Mouse (Mus musculus) embryonic facial prominence, embryonic 15.5 days (tissue): ENCODE results near the gene Prm3. TPM values are rescaled to one million over a fixed set of nuclear protein-coding genes. Genes with fewer than 3 reads are reported as not detected.

Experiments used
- ATAC-seq: fragments of 200-750 bp; cut with Nextera tagmentation; 2 replicates; pipeline ENCODE4 v1.8.0; 2017; ENCODE audit warnings: low read depth, moderate TSS enrichment; ENCODE audit not compliant: insufficient number of reproducible peaks, low FRiP score, low TSS enrichment
- H3K27ac ChIP-seq: fragments of 300-500 bp; sonication (generic); replicated peaks from 2 replicates; pipeline ENCODE4 v1.5.1; 2015; ENCODE audit warnings: mild to moderate bottlenecking, inconsistent platforms
- H3K27me3 ChIP-seq: fragments of 300-500 bp; sonication (generic); 2 replicates; pipeline ENCODE4 v1.6.1; 2015; ENCODE audit warnings: inconsistent platforms
- H3K36me3 ChIP-seq: fragments of 300-500 bp; sonication (generic); 2 replicates; pipeline ENCODE4 v1.6.1; 2015; ENCODE audit warnings: mild to moderate bottlenecking, inconsistent platforms
- H3K4me1 ChIP-seq: fragments of 300-500 bp; sonication (generic); 2 replicates; pipeline ENCODE4 v1.6.1; 2015; ENCODE audit warnings: inconsistent platforms
- H3K4me2 ChIP-seq: fragments of 300-500 bp; sonication (generic); replicated peaks from 2 replicates; pipeline ENCODE4 v1.6.1; 2015; ENCODE audit warnings: mild to moderate bottlenecking, inconsistent platforms
- H3K4me3 ChIP-seq: fragments of 300-500 bp; sonication (generic); replicated peaks from 2 replicates; pipeline ENCODE4 v1.5.1; 2015; ENCODE audit warnings: mild to moderate bottlenecking, inconsistent platforms
- H3K9ac ChIP-seq: fragments of 300-500 bp; sonication (generic); 2 replicates; pipeline ENCODE4 v1.6.1; 2015; ENCODE audit warnings: inconsistent platforms
- H3K9me3 ChIP-seq: fragments of 300-500 bp; sonication (generic); replicated peaks from 2 replicates; pipeline ENCODE4 v1.6.1; 2016; ENCODE audit warnings: inconsistent platforms
- WGBS: fragments of 180-500 bp; shearing (Covaris S2); methylation state at CpG from one replicate; pipeline ENCODE4 v1.1.7; 2015; 5-methylcytosine and 5-hydroxymethylcytosine counted together
- polyA plus RNA-seq: library from polyadenylated mRNA; unstranded; fragments of >200 nt; fragmentation: Nextera tagmentation; extraction: Ambion mirVana; gene quantifications from 2 replicates; pipeline ENCODE4 v1.2.1, GENCODE M21; 2015

Gene Prm3
- polyA plus RNA-seq, 1 experiment from 2014 or later = not detected

GRCm38 (mm10) chr16:10783152-10783434 is 7.6 kb downstream of the Prm3 start:
- WGBS = 9% methylated on average over 1 of the region's 1 CpGs
- ATAC-seq = no peak
- H3K27me3 ChIP-seq = no peaks in the 10 kb centered on the region
- H3K4me3 ChIP-seq = peak overlapping the region; percentile 75
- peak overlapping the region; percentile 56 for H3K27ac ChIP-seq
- H3K9me3 ChIP-seq = no peaks in the 10 kb centered on the region
- H3K9ac ChIP-seq = no peak overlapping the region
- H3K4me2 ChIP-seq = peak overlapping the region; percentile 84
- no peaks in the 10 kb centered on the region for H3K36me3 ChIP-seq
- H3K4me1 ChIP-seq = peaks cover 62% of the 10 kb centered on the region

- H3K27me3 ChIP-seq = no peaks in the 10 kb centered on the region
- H3K4me2 ChIP-seq = peak overlapping the region; percentile 84
- H3K9me3 ChIP-seq = no peaks in the 10 kb centered on the region
- H3K27ac ChIP-seq = peak overlapping the region; percentile 56
- 31% methylated on average over 6 of the region's 6 CpGs for WGBS
- peak overlapping the region; percentile 75 for H3K4me3 ChIP-seq
- no peak for ATAC-seq
- H3K36me3 ChIP-seq = no peaks in the 10 kb centered on the region
- H3K4me1 ChIP-seq = peaks cover 62% of the 10 kb centered on the region
- H3K9ac ChIP-seq = no peak overlapping the region
Observed at GRCm38 (mm10) chr16:10782377-10783151, 8.2 kb downstream of the Prm3 start.

- Histone ChIP-seq H3K4me2 (peak overlapping the region; percentile 84; the same call in 1 of the 2 replicates), H3K27me3 (no peaks in the 10 kb centered on the region), H3K4me3 (peak overlapping the region; percentile 75; the same call in 1 of the 2 replicates), H3K9me3 (no peaks in the 10 kb centered on the region), H3K27ac (peak overlapping the region; percentile 72; the same call in 1 of the 2 replicates), H3K36me3 (no peaks in the 10 kb centered on the region), H3K9ac (no peak overlapping the region), H3K4me1 (peaks cover 56% of the 10 kb centered on the region)
- WGBS = 26% methylated on average over 9 of the region's 9 CpGs
- ATAC-seq = no peak
Observed at GRCm38 (mm10) chr16:10781862-10782371, 8.8 kb downstream of the Prm3 start.

DNA sequence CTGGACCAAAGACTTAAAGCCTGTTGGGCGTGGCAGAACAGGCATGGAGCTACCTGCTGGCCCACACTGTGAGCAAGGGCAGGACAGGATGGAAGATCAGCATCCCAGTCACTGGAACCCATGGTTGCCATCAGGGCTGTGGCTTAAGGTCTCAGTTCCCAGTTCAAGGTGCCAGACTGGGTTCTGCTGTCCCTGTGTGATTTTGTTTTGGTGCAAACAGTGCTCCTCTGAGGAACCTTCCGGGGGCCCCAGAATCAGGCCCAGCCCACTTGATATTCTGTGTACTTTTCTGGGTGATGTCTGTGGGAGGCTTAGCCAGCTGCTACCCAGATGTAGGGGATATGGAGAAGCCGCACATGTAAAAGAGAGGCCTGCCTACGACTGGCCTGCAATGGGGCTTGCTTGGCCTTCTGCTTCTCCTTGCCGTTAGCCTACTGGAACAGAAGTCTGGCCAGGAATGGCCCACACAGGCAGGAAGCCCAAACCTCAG is 10.0 kb downstream of the Prm3 start:
- H3K4me1 ChIP-seq = peaks cover 44% of the 10 kb centered on the region
- WGBS = 44% methylated on average over 5 of the region's 5 CpGs
- H3K4me2 ChIP-seq = 0 out of 2 replicates have a peak overlapping the region, but pooled peaks have one; percentile 17
- no peak for ATAC-seq
- no peaks in the 10 kb centered on the region for H3K36me3 ChIP-seq
- H3K4me3 ChIP-seq = no peak overlapping the region
- H3K9me3 ChIP-seq = no peaks in the 10 kb centered on the region
- H3K27ac ChIP-seq = peak overlapping the region; percentile 72
- H3K27me3 ChIP-seq = no peaks in the 10 kb centered on the region
- no peak overlapping the region for H3K9ac ChIP-seq

DNA sequence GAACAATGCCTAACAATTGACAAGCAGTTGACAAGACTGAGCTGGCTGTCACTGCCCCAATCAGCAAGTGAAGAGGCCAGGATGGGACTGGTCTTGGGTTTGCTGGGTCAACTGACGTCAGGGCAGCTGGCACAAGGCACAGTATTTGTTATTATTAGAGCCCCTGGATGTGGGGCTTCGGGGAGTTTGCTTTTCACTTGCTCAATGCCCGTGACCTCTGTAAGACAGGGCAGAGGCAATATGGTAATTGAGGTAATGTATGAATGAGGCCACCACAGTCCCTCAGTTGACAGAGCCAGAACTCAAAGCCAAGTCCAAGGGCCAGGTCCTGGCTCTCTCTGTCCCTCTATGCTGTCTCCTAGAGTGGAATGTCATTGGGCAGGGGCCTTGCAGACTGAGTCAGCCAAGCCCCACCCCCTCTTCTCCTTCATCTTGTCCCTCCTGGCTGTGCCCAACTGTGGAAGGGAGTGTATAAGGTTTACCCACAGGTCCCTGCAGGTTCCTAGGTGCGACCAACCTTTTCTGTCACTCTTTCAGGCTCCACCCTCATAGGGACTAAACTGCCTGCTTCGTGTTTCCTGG is 13.0 kb downstream of the Prm3 start:
- Histone ChIP-seq H3K4me3 (no peak overlapping the region), H3K27ac (no peak overlapping the region), H3K36me3 (no peaks in the 10 kb centered on the region), H3K9ac (no peak overlapping the region), H3K27me3 (no peaks in the 10 kb centered on the region), H3K4me2 (no peak overlapping the region), H3K9me3 (no peaks in the 10 kb centered on the region), H3K4me1 (peaks cover 27% of the 10 kb centered on the region)
- WGBS = 67% methylated on average over 5 of the region's 5 CpGs
- no peak for ATAC-seq

- Histone ChIP-seq H3K9me3 (no peaks in the 10 kb centered on the region), H3K4me3 (no peak overlapping the region), H3K9ac (no peak overlapping the region), H3K27me3 (no peaks in the 10 kb centered on the region), H3K4me1 (peaks cover 14% of the 10 kb centered on the region), H3K36me3 (no peaks in the 10 kb centered on the region), H3K27ac (no peak overlapping the region), H3K4me2 (no peak overlapping the region)
- WGBS = 49% methylated on average over 7 of the region's 7 CpGs
- ATAC-seq = no peak
Observed at GRCm38 (mm10) chr16:10776322-10776721, 14.4 kb downstream of the Prm3 start.

DNA sequence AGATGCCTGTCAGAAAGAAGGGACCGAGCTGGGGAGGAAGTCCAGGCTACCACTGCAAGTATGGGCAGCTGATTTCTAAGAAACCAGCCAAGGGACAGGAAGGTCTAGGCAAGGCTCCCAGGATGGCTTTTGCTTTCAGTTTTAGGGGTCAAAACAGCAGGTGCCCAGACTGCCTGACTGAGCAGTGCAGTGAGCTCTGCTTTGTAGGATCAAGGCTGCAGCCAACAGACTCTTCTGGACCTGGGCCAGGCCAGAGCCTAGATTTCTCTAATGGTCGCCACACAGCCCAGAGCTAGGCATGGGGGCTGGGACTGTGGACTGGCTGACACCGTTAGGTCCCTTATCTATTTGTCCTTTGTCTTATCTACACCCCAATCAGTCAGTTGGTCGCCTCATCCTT is 16.0 kb downstream of the Prm3 start:
- Histone ChIP-seq H3K4me1 (peaks cover 2% of the 10 kb centered on the region; the same call in 1 of the 2 replicates), H3K36me3 (no peaks in the 10 kb centered on the region), H3K27me3 (no peaks in the 10 kb centered on the region), H3K9ac (no peak overlapping the region), H3K27ac (no peak overlapping the region), H3K9me3 (no peaks in the 10 kb centered on the region), H3K4me3 (no peak overlapping the region), H3K4me2 (no peak overlapping the region)
- ATAC-seq = no peak
- WGBS = 71% methylated on average over 4 of the region's 4 CpGs

- Histone ChIP-seq H3K27ac (no peak overlapping the region), H3K27me3 (no peaks in the 10 kb centered on the region), H3K4me1 (peaks cover 13% of the 10 kb centered on the region; the same call in 1 of the 2 replicates), H3K4me3 (no peak overlapping the region), H3K9me3 (no peaks in the 10 kb centered on the region), H3K9ac (no peak overlapping the region), H3K36me3 (no peaks in the 10 kb centered on the region), H3K4me2 (no peak overlapping the region)
- no peak for ATAC-seq
- WGBS = 70% methylated on average over 8 of the region's 8 CpGs
Observed at GRCm38 (mm10) chr16:10773543-10773942, 17.2 kb downstream of the Prm3 start.

GRCm38 (mm10) chr16:10771769-10772510 is 18.8 kb downstream of the Prm3 start:
- ATAC-seq = no peak
- Histone ChIP-seq H3K36me3 (no peaks in the 10 kb centered on the region), H3K4me2 (no peak overlapping the region), H3K27ac (no peak overlapping the region), H3K9ac (no peak overlapping the region), H3K4me1 (peaks cover 13% of the 10 kb centered on the region; the same call in 1 of the 2 replicates), H3K27me3 (no peaks in the 10 kb centered on the region), H3K4me3 (no peak overlapping the region), H3K9me3 (no peaks in the 10 kb centered on the region)
- WGBS = 68% methylated on average over 19 of the region's 19 CpGs

GRCm38 (mm10) chr16:10770531-10771325 is 20.0 kb downstream of the Prm3 start:
- Histone ChIP-seq H3K27me3 (no peaks in the 10 kb centered on the region), H3K4me1 (peaks cover 13% of the 10 kb centered on the region; the same call in 1 of the 2 replicates), H3K9ac (no peak overlapping the region), H3K4me3 (no peak overlapping the region), H3K36me3 (no peaks in the 10 kb centered on the region), H3K27ac (no peak overlapping the region; the same call in 1 of the 2 replicates), H3K9me3 (no peaks in the 10 kb centered on the region), H3K4me2 (no peak overlapping the region)
- no peak for ATAC-seq
- 35% methylated on average over 4 of the region's 4 CpGs for WGBS
